Mouse (Mus musculus): Measurements from ENCODE around the gene Olfr716.
"Not testable (repeated sequence)": the region's sequence is repeated elsewhere in the genome, so short reads cannot be mapped to it uniquely, and the experiment has no call there.

Olfr716 gene

DNA sequence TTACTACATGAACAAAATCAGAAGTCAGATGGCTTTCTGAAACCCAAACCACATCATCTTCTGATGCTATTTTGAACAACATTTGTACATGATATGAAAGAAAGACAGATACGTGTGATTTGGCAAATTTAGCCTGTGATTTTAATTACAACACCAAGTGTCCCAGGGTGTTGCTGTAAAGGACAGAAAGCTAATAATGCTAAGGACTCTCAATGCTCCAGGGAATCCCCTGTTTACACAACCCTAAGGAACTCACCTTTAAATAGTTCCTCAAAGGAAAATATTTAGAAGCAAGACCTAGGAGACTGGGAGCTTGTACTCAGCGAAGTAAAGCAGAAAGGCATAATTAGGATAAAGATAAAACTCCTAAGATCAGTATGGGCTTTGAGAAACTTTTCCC is at the start of gene Olfr716:
Olfr716 (plus strand) TSS at position 301 of the 400 bp plus-strand sequence.
- DNase-seq (ENCODE audit: low spot score in 2 of 2): not testable (repeated sequence)

DNA sequence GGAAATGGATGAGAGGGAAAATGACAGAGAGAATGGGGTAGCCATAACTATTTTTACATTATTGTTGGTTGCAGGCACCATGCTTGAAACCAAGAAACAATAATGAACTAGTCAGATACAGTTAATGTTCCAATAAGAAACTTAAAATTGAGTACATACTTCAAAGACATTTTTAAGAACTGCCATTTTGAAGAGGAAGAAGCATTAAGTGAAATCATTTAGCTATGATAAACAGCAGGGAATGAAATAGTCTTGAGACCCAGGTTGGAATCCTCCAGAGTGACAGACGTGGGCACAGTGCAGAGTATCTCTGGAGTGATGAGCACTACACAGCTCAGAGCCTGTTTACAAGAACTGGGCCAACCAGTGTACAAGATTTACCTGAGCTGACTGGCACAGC is 45.2 kb upstream of the Olfr716 start, which contains the start of gene Olfr17:
Olfr17 (plus strand) TSS at position 301 of the 400 bp plus-strand sequence.
- no peak for DNase-seq (ENCODE audit: low spot score in 2 of 2)

DNA sequence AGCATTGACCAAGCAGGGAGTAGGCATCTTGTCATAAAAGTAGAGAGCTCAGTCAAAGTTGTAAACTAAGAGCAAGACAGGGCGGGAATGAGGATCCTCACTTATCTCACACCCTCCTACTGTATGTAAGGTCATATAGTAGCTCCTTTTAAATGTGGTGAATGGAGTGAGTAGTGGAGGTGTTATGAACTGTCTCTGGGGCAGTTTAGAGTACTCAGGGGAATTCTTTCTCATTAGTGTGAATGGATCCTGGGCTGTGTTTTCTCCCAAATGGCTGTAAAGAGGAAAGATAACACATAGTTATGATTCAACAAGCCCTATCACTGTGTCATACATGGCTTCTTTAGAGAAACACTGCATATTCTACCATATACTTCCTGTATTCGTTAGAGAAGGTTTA is 27.9 kb upstream of the Olfr716 start, which contains the start of gene Olfr715b:
Olfr715b (minus strand) TSS at position 101 of the 400 bp plus-strand sequence.
- not testable (repeated sequence) for DNase-seq (ENCODE audit: low spot score in 2 of 2)

DNA sequence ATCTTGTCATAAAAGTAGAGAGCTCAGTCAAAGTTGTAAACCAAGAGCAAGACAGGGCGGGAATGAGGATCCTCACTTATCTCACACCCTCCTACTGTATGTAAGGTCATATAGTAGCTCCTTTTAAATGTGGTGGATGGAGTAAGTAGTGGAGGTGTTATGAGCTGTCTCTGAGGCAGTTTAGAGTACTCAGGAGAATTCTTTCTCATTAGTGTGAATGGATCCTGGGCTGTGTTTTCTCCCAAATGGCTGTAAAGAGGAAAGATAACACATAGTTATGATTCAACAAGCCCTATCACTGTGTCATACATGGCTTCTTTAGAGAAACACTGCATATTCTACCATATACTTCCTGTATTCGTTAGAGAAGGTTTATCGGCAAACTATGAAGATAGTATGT is 7.1 kb upstream of the Olfr716 start, which contains the start of gene Olfr715:
Olfr715 (minus strand) TSS at position 101 of the 400 bp plus-strand sequence.
- DNase-seq (ENCODE audit: low spot score in 2 of 2): not testable (repeated sequence)

DNA sequence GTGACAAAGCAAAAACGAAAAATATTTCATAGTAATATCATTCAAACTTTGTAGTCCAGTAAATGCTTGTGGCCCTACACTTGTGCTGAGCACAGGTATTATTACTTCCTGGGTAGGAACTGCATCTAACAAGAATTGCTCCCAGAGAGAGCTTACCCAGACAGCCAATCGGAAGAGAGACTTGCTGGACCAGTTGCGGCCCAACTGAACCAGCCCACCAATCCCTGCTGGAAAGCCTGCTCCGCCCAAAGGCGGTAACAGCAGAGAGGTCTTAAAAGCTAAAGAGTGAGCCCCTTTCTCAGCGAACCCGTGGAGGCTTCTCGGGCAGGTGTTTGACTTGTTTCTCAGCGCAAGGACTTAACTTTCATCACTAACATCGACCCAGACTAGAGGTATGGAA is 28.6 kb downstream of the Olfr716 start, which contains the start of gene Nlrp14:
Nlrp14 (plus strand) TSS at position 301 of the 400 bp plus-strand sequence.
- DNase-seq (ENCODE audit: low spot score in 2 of 2): no peak

DNA sequence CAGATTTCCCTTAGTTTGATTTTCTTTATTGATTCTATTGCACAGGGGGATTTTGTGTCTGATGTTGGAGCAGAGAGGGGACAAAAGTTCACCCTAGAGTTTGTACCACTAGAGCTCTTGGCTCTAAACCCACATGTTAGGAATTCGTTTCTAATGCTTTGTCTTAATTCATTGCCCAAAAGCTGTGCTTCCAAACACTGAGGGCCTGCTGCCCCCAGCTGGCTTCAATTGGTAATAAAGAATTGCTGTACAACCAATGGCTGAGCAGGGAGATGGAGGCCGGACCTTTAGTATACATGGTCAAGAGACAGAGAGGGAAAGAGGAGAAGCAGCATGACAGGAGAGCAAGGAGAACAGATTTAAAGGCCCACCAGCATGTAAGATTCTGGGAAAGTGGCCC is 42.3 kb downstream of the Olfr716 start:
- DNase-seq (ENCODE audit: low spot score in 2 of 2): no peak

Data from frontal cortex, postnatal 25 days (tissue).